Mouse (Mus musculus) T-helper 17 cell (primary cell): ENCODE results near the gene Mpv17l2.

Source experiments
- in situ Hi-C, 2 experiments: fragments of 300-600 bp; cut with MboI, MseI; formaldehyde crosslinking; loops; 1 replicate in 1 of 2; 2 replicates in 1 of 2; pipeline ENCODE4 v1.15.1; 2025; ENCODE audit warnings: high pct_unique_total_duplicates in 2 of 2

The Mpv17l2 gene

GRCm38 (mm10) chr8:70768956-70769355 is 8.2 kb upstream of the Mpv17l2 start:
- in situ Hi-C loops, result loop anchor here (5.0 to 10.0 kb wide), 2 partner anchors 73 to 1724 kb away; no protein-coding TSS in a partner anchor

- in situ Hi-C loops, result loop anchor here (5.0 to 10.0 kb wide), 2 partner anchors 74 to 1724 kb away; no protein-coding TSS in a partner anchor
Measured at GRCm38 (mm10) chr8:70768231-70768776, 7.6 kb upstream of the Mpv17l2 start.

- in situ Hi-C loops, result loop anchor here (5.0 to 10.0 kb wide), 2 partner anchors 75 to 1723 kb away; no protein-coding TSS in a partner anchor
Measured at GRCm38 (mm10) chr8:70767503-70767902, 6.8 kb upstream of the Mpv17l2 start.

- in situ Hi-C loops, result loop anchor here (5.0 to 10.0 kb wide), 2 partner anchors 75 to 1722 kb away; no protein-coding TSS in a partner anchor
Measured at GRCm38 (mm10) chr8:70766571-70767440, 6.1 kb upstream of the Mpv17l2 start.

GRCm38 (mm10) chr8:70765838-70766570 is 5.3 kb upstream of the Mpv17l2 start:
- in situ Hi-C loops, result loop anchor here (5.0 to 10.0 kb wide), 2 partner anchors 76 to 1721 kb away; no protein-coding TSS in a partner anchor

GRCm38 (mm10) chr8:70765329-70765728 is 4.6 kb upstream of the Mpv17l2 start:
- in situ Hi-C loops, result loop anchor here (5.0 to 10.0 kb wide), 2 partner anchors 77 to 1721 kb away; no protein-coding TSS in a partner anchor

- in situ Hi-C loops, result loop anchor here (5.0 to 10.0 kb wide), 2 partner anchors 78 to 1720 kb away; no protein-coding TSS in a partner anchor
Measured at GRCm38 (mm10) chr8:70764676-70765075, 3.9 kb upstream of the Mpv17l2 start.

- in situ Hi-C loops, result loop anchor here in 1 of 2 experiments (10.0 kb wide), 1 partner anchor 1719 kb away; no protein-coding TSS in a partner anchor
Measured at GRCm38 (mm10) chr8:70764026-70764425, 3.3 kb upstream of the Mpv17l2 start.

- in situ Hi-C loops, result loop anchor here in 1 of 2 experiments (10.0 kb wide), 1 partner anchor 1719 kb away; no protein-coding TSS in a partner anchor
Measured at GRCm38 (mm10) chr8:70763354-70763753, 2.6 kb upstream of the Mpv17l2 start.

- in situ Hi-C loops, result loop anchor here in 1 of 2 experiments (10.0 kb wide), 1 partner anchor 1717 kb away; no protein-coding TSS in a partner anchor
Measured at GRCm38 (mm10) chr8:70762118-70762517, 1.4 kb upstream of the Mpv17l2 start.

- in situ Hi-C loops, result loop anchor here in 1 of 2 experiments (10.0 kb wide), 1 partner anchor 1716 kb away; no protein-coding TSS in a partner anchor
Measured at GRCm38 (mm10) chr8:70760350-70760749, 396 bp downstream of the Mpv17l2 start.

- in situ Hi-C loops, result no loop called here
Measured at GRCm38 (mm10) chr8:70758616-70759561, 1.9 kb downstream of the Mpv17l2 start.

- in situ Hi-C loops, result no loop called here
Measured at GRCm38 (mm10) chr8:70758308-70758615, 2.5 kb downstream of the Mpv17l2 start.

GRCm38 (mm10) chr8:70757523-70758307 is 3.0 kb downstream of the Mpv17l2 start:
- in situ Hi-C loops, result no loop called here

- in situ Hi-C loops, result no loop called here
Measured at GRCm38 (mm10) chr8:70756476-70757040, 4.2 kb downstream of the Mpv17l2 start.

GRCm38 (mm10) chr8:70755661-70756475 is 4.9 kb downstream of the Mpv17l2 start:
- in situ Hi-C loops, result no loop called here

- in situ Hi-C loops, result loop anchor here in 1 of 2 experiments (5.0 kb wide), 1 partner anchor 43 kb away; no protein-coding TSS in a partner anchor
Measured at GRCm38 (mm10) chr8:70754871-70755660, 5.7 kb downstream of the Mpv17l2 start.
